Mouse (Mus musculus): ENCODE measurements around the gene Fgfr2. TPM values are rescaled to one million over a fixed set of nuclear protein-coding genes. Genes with fewer than 3 reads are reported as not detected.

Gene Fgfr2
- polyA plus RNA-seq, 1 experiment from 2014 or later, result 34.1 TPM

DNA sequence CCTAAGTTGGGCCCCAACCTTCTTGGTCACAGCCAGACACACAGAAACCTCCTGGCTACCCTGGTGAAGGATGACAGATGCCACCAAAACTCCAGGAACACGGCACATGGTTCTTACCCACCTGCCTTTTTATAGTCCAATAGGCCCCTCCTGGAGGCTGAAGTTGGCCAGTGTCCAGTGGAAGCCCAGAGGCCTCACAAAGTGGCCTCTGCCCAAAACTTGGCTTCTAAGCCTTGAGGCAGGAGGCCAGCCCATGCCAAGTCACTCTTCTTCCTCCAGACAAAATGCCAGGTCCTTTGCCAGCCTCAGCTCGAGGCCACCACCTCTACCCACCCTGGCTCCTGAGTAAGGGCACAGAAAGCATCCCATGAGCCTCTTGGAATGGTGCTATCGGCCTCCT lies 440.2 kb downstream of the Fgfr2 start:
- WGBS, result 70% methylated on average over 3 of the region's 3 CpGs
- no peaks in the 10 kb centered on the region for H3K36me3 ChIP-seq

DNA sequence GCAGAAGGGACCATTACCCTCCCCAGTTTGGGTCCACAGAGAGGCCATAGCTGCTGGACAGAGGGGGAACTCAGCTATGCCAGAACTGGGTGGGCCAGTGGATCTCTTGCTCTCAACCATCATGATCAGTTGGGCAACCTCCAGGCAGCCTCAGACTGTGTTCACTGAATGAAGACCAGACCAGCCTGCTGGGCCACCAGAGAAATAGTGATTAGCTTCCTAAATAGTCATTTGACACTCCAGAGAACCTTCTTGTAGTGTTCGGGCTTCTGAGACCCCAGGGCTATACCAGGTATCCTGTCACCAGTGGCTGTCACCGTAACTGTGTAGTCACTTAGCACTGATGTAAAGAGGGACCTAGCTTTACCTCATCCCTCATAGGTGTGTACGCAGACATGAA lies 440.8 kb downstream of the Fgfr2 start:
- H3K4me2 ChIP-seq, result no peak overlapping the region
- no peak overlapping the region for H3K27ac ChIP-seq (ENCODE audit: poor library complexity, severe bottlenecking)
- H3K9ac ChIP-seq, result no peak overlapping the region
- no peaks in the 10 kb centered on the region for H3K36me3 ChIP-seq
- WGBS, result 84% methylated on average over 3 of the region's 3 CpGs
- no peaks in the 10 kb centered on the region for H3K9me3 ChIP-seq (replicated peaks)
- no peaks in the 10 kb centered on the region for H3K27me3 ChIP-seq (replicated peaks)
- ATAC-seq (ENCODE audit: insufficient number of reproducible peaks, low FRiP score), result no peak
- H3K4me1 ChIP-seq (replicated peaks), result peaks cover 21% of the 10 kb centered on the region
- H3K4me3 ChIP-seq, result no peak overlapping the region

More for the DNA sequence above, 440.2 kb downstream of the Fgfr2 start:
- H3K27me3 ChIP-seq (replicated peaks), result no peaks in the 10 kb centered on the region
- H3K4me1 ChIP-seq (replicated peaks), result peaks cover 26% of the 10 kb centered on the region
- no peak overlapping the region for H3K4me2 ChIP-seq
- H3K9ac ChIP-seq, result no peak overlapping the region
- H3K4me3 ChIP-seq, result no peak overlapping the region
- ATAC-seq (ENCODE audit: insufficient number of reproducible peaks, low FRiP score), result no peak
- no peaks in the 10 kb centered on the region for H3K9me3 ChIP-seq (replicated peaks)
- H3K27ac ChIP-seq (ENCODE audit: poor library complexity, severe bottlenecking), result no peak overlapping the region

DNA sequence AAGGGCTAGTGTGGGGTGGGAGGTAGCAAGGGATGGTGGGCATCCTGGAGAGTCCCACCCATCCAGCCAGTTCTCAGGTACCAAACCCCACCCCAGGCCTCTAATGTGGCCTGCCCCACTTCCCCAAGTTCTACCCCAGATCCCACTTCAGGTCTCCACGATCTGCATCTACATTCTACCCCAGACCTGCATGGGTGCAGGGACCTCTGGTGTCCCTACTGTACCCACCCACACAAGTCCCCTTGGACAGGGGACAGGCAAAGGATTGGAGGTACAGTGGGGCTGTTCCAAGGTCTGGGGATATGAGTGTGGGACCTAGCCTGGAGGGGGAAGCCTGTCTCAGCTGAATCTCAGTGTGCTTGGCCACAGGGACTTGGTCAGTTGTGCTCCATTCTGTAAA lies 441.3 kb downstream of the Fgfr2 start:
- 60% methylated on average over 1 of the region's 1 CpGs for WGBS
- Histone ChIP-seq H3K4me1 (replicated peaks) (peaks cover 15% of the 10 kb centered on the region), H3K36me3 (no peaks in the 10 kb centered on the region), H3K4me2 (no peak overlapping the region), H3K9me3 (replicated peaks) (no peaks in the 10 kb centered on the region), H3K4me3 (no peak overlapping the region), H3K27ac (ENCODE audit: poor library complexity, severe bottlenecking) (no peak overlapping the region), H3K27me3 (replicated peaks) (no peaks in the 10 kb centered on the region), H3K9ac (no peak overlapping the region)
- ATAC-seq (ENCODE audit: insufficient number of reproducible peaks, low FRiP score), result no peak

DNA sequence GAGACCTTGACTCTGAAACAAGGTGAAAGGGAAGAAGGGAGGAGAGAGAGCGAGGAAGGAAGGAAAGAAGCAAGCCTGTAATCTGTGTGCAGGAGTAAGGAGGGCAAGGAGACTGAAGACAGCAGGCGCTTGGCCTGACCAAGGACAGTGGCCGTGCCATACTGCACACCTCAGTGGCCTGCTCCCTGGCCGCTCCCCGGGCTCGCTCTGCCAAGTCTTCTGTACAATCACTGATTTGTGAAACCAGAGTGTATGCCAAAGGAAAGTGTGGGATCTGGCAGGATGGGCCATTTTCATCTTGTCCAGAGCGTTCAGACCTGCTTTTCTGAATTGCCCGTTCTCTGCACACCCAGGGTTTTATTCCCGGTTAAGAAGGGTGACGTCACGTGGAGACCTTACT lies 441.9 kb downstream of the Fgfr2 start:
- Histone ChIP-seq H3K27me3 (replicated peaks) (no peaks in the 10 kb centered on the region), H3K9ac (no peak overlapping the region), H3K36me3 (no peaks in the 10 kb centered on the region), H3K4me1 (replicated peaks) (peaks cover 11% of the 10 kb centered on the region; the same call in 1 of the 2 replicates), H3K4me2 (no peak overlapping the region), H3K4me3 (no peak overlapping the region), H3K27ac (ENCODE audit: poor library complexity, severe bottlenecking) (no peak overlapping the region), H3K9me3 (replicated peaks) (no peaks in the 10 kb centered on the region)
- 82% methylated on average over 11 of the region's 11 CpGs for WGBS
- ATAC-seq (ENCODE audit: insufficient number of reproducible peaks, low FRiP score), result no peak

DNA sequence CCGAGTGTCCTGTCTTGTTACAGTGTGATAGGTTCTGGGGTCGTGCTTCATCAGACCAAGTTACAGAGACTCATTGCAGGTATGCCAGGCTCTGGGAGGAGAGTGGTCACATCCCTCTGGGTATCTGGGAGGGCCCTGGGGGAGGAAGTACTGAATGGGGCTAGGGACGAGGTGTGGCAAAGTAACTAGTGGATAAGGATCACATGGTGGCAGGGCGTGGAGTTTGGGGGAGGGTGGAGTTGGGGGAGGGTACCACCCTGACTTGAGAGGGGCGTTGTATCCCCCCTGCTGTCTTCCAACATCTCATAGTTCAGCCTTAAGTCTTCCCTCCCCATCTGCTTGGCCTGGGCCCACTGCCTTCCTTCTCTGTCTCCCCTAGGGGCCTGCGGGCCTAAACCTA lies 443.6 kb downstream of the Fgfr2 start:
- Histone ChIP-seq H3K4me1 (replicated peaks) (peaks cover 14% of the 10 kb centered on the region; the same call in 1 of the 2 replicates), H3K9ac (no peak overlapping the region), H3K27ac (ENCODE audit: poor library complexity, severe bottlenecking) (no peak overlapping the region), H3K36me3 (no peaks in the 10 kb centered on the region), H3K4me2 (no peak overlapping the region), H3K27me3 (replicated peaks) (no peaks in the 10 kb centered on the region), H3K4me3 (no peak overlapping the region), H3K9me3 (replicated peaks) (no peaks in the 10 kb centered on the region)
- no peak for ATAC-seq (ENCODE audit: insufficient number of reproducible peaks, low FRiP score)
- WGBS, result 66% methylated on average over 6 of the region's 6 CpGs

DNA sequence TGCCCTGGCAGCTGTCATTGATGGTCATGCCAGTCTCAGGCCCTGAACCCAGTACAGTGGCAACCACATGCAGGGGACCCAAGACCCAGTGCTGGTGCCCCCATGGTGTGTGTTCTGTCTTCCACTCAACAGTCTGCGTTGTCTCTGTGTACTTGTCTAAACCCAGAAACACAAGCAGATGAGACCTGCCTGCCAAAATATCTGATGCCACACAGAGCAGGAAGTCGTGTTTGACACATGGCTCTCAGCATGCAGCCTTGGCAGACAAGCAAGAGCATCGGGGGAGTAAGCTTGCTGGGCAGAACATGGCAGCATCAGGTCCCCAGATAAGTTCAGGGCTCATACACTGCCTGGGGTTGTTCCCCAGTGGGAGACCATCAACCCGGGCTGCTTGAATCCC lies 444.0 kb downstream of the Fgfr2 start:
- no peaks in the 10 kb centered on the region for H3K36me3 ChIP-seq
- no peak overlapping the region for H3K4me3 ChIP-seq
- no peak overlapping the region for H3K27ac ChIP-seq (ENCODE audit: poor library complexity, severe bottlenecking)
- no peaks in the 10 kb centered on the region for H3K27me3 ChIP-seq (replicated peaks)
- no peaks in the 10 kb centered on the region for H3K9me3 ChIP-seq (replicated peaks)
- H3K4me2 ChIP-seq, result no peak overlapping the region
- no peak overlapping the region for H3K9ac ChIP-seq
- no peak for ATAC-seq (ENCODE audit: insufficient number of reproducible peaks, low FRiP score)
- 44% methylated on average over 4 of the region's 4 CpGs for WGBS
- H3K4me1 ChIP-seq (replicated peaks), result peaks cover 18% of the 10 kb centered on the region

DNA sequence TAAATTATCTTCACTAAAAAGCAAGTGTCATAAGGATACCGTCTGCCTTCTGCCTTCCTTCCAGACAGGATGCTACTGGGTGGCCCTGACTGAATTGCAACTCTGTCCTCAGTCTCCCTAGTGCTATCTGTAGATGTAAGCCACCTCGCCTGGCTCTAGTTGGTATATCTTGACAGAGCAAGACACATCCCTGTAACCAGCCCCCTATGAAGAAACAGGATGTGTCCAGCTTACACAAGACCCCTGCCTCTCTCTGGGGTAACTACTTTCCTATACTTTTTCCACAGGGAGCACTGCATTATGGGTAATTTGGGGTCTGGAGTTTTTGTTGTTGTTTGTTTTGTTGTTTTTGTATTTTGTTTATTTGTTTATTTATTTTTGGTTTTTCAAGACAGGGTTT lies 447.2 kb downstream of the Fgfr2 start:
- Histone ChIP-seq H3K27me3 (replicated peaks) (no peaks in the 10 kb centered on the region), H3K27ac (ENCODE audit: poor library complexity, severe bottlenecking) (no peak overlapping the region), H3K9ac (no peak overlapping the region), H3K4me3 (no peak overlapping the region), H3K4me2 (no peak overlapping the region), H3K9me3 (replicated peaks) (no peaks in the 10 kb centered on the region), H3K4me1 (replicated peaks) (peaks cover 17% of the 10 kb centered on the region), H3K36me3 (no peaks in the 10 kb centered on the region)
- WGBS, result 79% methylated on average over 2 of the region's 2 CpGs
- no peak for ATAC-seq (ENCODE audit: insufficient number of reproducible peaks, low FRiP score)

DNA sequence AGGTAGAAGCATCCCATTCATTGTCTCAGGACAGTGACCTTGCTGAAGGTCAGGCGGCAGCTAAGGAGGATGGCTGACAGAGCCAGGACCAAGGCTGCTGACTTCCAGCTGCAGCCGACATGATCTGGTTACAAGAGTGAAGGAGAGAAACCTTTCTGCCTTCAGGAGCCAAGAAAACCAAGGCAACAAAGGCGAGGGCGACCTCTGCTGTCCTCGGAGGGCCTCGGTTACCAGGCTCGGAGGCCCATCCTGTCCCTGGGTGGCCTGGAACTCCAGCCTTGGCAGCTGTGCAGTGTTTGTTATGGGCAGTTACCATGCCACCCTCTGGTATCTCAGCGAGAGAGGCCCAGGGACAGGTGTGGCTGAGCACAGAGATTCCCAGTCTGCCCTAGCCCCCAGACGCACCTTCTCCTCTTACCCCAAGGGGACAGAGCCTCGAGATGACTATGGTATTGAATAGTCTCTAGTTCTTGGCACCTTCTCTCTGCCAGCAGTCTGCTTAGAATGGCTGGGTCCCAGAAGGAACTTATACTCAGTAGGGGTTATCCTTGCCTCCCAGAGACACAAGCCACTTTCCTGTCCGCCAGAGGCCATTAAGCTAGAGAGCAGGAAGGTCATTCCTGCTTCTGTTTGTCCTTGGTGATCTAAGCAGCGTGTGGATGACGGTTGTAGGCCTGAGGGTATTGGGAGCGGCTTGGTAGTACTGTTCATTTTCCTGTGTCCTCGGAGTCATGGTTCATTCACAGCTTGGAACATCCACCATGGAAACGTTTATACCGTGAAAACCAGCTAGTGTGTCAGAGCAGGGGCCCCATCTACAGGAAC lies 449.0 kb downstream of the Fgfr2 start:
- peak; percentile 76 for ATAC-seq (ENCODE audit: insufficient number of reproducible peaks, low FRiP score)
- 45% methylated on average over 17 of the region's 17 CpGs for WGBS
- Histone ChIP-seq H3K27me3 (replicated peaks) (no peaks in the 10 kb centered on the region), H3K9me3 (replicated peaks) (no peaks in the 10 kb centered on the region), H3K36me3 (no peaks in the 10 kb centered on the region), H3K4me2 (no peak overlapping the region), H3K4me1 (replicated peaks) (peaks cover 14% of the 10 kb centered on the region), H3K27ac (ENCODE audit: poor library complexity, severe bottlenecking) (peak overlapping the region; percentile 42), H3K9ac (no peak overlapping the region), H3K4me3 (no peak overlapping the region)

DNA sequence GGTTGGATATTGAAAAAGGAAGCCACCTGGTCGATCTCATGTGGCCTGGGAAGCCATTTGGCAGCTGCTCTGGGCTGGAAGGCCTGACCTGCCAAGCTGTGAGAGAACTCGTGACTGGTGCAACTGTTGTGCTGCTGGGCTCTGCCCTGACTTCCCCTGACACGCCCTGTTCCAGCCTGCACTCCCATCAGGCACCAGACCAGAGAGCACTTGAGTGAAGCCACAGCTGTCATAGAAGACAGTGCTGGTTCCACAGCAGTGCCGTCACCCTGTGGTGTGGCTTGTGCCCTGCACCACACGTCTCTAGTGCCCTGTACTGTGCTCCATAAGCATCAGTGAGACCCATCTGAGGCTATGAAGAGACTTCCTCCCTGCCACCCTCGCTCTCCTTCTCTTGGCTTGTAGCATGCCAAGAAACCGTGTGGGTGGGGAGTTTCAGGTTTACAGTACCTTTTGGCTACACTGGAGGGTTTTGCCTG lies 450.6 kb downstream of the Fgfr2 start:
- ATAC-seq (ENCODE audit: insufficient number of reproducible peaks, low FRiP score), result no peak
- H3K9me3 ChIP-seq (replicated peaks), result no peaks in the 10 kb centered on the region
- no peaks in the 10 kb centered on the region for H3K27me3 ChIP-seq (replicated peaks)
- H3K9ac ChIP-seq, result no peak overlapping the region
- peaks cover 14% of the 10 kb centered on the region for H3K4me1 ChIP-seq (replicated peaks)
- H3K36me3 ChIP-seq, result no peaks in the 10 kb centered on the region
- no peak overlapping the region for H3K27ac ChIP-seq (ENCODE audit: poor library complexity, severe bottlenecking)
- H3K4me3 ChIP-seq, result no peak overlapping the region
- H3K4me2 ChIP-seq, result no peak overlapping the region
- WGBS, result 72% methylated on average over 7 of the region's 7 CpGs

DNA sequence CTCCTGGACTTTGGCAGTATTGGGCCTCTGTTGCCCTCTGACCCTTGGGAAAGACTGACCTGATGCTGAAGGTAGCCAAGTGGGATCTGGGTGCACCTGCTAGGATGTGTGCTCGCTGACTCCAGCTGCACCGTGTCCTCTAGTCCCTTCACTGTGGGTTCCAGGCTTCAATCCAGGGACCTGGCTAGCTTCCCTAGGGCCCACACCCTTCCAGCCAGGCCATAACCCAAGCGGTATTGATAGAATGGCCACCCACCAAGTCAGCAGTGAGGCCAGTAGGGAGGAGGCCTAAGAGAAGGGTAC lies 452.3 kb downstream of the Fgfr2 start:
- Histone ChIP-seq H3K9ac (no peak overlapping the region), H3K4me1 (replicated peaks) (peaks cover 14% of the 10 kb centered on the region), H3K27ac (ENCODE audit: poor library complexity, severe bottlenecking) (no peak overlapping the region), H3K27me3 (replicated peaks) (no peaks in the 10 kb centered on the region), H3K4me3 (no peak overlapping the region), H3K9me3 (replicated peaks) (no peaks in the 10 kb centered on the region), H3K4me2 (no peak overlapping the region), H3K36me3 (no peaks in the 10 kb centered on the region)
- WGBS, result 89% methylated on average over 3 of the region's 3 CpGs
- no peak for ATAC-seq (ENCODE audit: insufficient number of reproducible peaks, low FRiP score)

DNA sequence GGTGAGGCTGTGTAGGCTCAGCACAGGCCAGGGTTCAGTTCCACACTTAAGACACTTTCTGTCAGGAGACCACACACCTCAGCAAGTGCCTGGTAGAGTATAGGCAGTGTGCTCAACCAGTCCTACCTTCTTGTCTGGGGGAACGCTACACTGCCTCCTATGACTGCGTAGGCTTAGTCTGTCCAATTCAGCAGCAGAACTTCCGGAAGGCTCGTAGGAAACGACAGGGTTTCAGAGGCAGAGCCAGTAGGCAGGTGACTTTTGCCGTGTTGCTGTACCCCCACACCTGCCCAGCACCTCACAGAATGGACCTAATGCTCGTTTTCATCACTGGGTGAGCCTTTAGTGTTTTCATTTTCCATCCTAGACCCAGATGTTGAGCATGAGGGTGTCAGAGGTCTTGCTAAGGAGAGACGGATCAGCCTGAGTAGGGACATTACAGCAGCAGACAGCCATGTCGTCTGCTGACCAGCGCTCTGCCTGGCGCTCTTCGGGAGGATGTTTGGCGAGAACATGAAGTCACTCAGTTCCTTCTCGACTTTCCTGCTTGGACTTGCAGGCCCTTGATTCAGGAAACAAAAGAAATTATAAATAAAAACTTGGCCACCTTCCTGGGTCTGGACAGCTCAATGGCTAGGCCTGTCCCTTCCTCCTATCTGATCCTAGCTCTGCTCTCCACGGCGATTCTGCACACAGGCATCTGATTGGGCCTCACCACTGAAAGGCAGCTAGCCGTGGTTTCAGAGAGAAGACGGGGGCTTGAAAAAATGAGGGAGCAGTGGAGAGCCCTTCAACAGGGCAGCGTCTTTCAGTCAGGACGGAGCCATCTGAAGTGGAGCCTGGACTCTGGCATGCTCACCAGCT lies 452.9 kb downstream of the Fgfr2 start:
- WGBS, result 81% methylated on average over 20 of the region's 20 CpGs
- H3K27me3 ChIP-seq (replicated peaks), result no peaks in the 10 kb centered on the region
- no peak overlapping the region for H3K27ac ChIP-seq (ENCODE audit: poor library complexity, severe bottlenecking)
- ATAC-seq (ENCODE audit: insufficient number of reproducible peaks, low FRiP score), result no peak
- no peaks in the 10 kb centered on the region for H3K9me3 ChIP-seq (replicated peaks)
- no peaks in the 10 kb centered on the region for H3K36me3 ChIP-seq
- H3K9ac ChIP-seq, result no peak overlapping the region
- H3K4me2 ChIP-seq, result no peak overlapping the region
- H3K4me3 ChIP-seq, result no peak overlapping the region
- peaks cover 14% of the 10 kb centered on the region for H3K4me1 ChIP-seq (replicated peaks)
